Comparison of ENCODE assay signal across 8 mouse cellular contexts in genomic region chr7:120597203-120597743, GRCm38 (mm10). TPM values are rescaled to one million over a fixed set of nuclear protein-coding genes. Genes with fewer than 3 reads are reported as not detected.
DNase-seq lines count a peak whose midpoint lies in the region; ATAC-seq and TF ChIP-seq lines count a peak whose summit lies in the region.

No protein-coding gene starts in this region.

- DNase-seq in kidney, adult 8-10 months, result no peak
- DNase-seq in forebrain, embryonic 10.5 days (ENCODE audit: extremely low spot score, low spot score), result no peak
- DNase-seq in neural tube, embryonic 11.5 days (ENCODE audit: low spot score), result no peak
- no peak for DNase-seq in thymus, adult 18-20 months
- no peak for DNase-seq in embryo, embryonic 11 days

- no peak for TF ChIP-seq CTCF in intestine, postnatal 0 days (IDR thresholded peaks at IDR 0.05; ENCODE audit: low read depth)

- 0 out of 2 replicates have a peak, but pooled peaks have one; percentile 4 for ATAC-seq in kidney, embryonic 15.5 days (replicated peaks; ENCODE audit: low FRiP score)
- no peak for ATAC-seq in intestine, postnatal 0 days
- 0 out of 2 replicates have a peak, but pooled peaks have one; percentile 27 for ATAC-seq in neural tube, embryonic 11.5 days (ENCODE audit: insufficient read depth, low FRiP score, low TSS enrichment)
- no peak for ATAC-seq in monocyte, adult 5-6 weeks (replicated peaks; ENCODE audit: insufficient number of reproducible peaks, low FRiP score, low TSS enrichment, poor library complexity, severe bottlenecking)

- 87% methylated on average over 4 of the region's 4 CpGs for WGBS in kidney, embryonic 15.5 days
- 79% methylated on average over 4 of the region's 4 CpGs for WGBS in forebrain, embryonic 10.5 days
- 89% methylated on average over 4 of the region's 4 CpGs for WGBS in intestine, postnatal 0 days
- WGBS in neural tube, embryonic 11.5 days, result 85% methylated on average over 4 of the region's 4 CpGs

- peak overlapping the region; percentile 86 for H3K4me2 ChIP-seq in kidney, embryonic 15.5 days
- peak overlapping the region; percentile 72 for H3K4me2 ChIP-seq in intestine, postnatal 0 days (replicated peaks; ENCODE audit: low read depth)
- peak overlapping the region; percentile 48 for H3K4me2 ChIP-seq in neural tube, embryonic 11.5 days (ENCODE audit: low read depth)

- H3K4me3 ChIP-seq in kidney, embryonic 15.5 days (replicated peaks), result peak overlapping the region; percentile 51
- peak overlapping the region; percentile 52 for H3K4me3 ChIP-seq in forebrain, embryonic 10.5 days
- peak overlapping the region; percentile 40 for H3K4me3 ChIP-seq in intestine, postnatal 0 days (ENCODE audit: low read depth, low read length)
- H3K4me3 ChIP-seq in neural tube, embryonic 11.5 days (ENCODE audit: low read depth, low read length), result peak overlapping the region; percentile 31

- 0 out of 2 replicates have a peak overlapping the region, but pooled peaks have one; percentile 37 for H3K9ac ChIP-seq in kidney, embryonic 15.5 days
- peak overlapping the region; percentile 34; the same call in 1 of the 2 replicates for H3K9ac ChIP-seq in intestine, postnatal 0 days (ENCODE audit: low read depth, low read length)
- peak overlapping the region; percentile 67 for H3K9ac ChIP-seq in neural tube, embryonic 11.5 days (ENCODE audit: low read length)

- no peaks in the 10 kb centered on the region for H3K36me3 ChIP-seq in kidney, embryonic 15.5 days
- no peaks in the 10 kb centered on the region for H3K36me3 ChIP-seq in forebrain, embryonic 10.5 days (replicated peaks)
- H3K36me3 ChIP-seq in intestine, postnatal 0 days (ENCODE audit: control insufficient read depth, insufficient read depth), result no peaks in the 10 kb centered on the region
- H3K36me3 ChIP-seq in neural tube, embryonic 11.5 days (ENCODE audit: control insufficient read depth, insufficient read depth, low read length), result no peaks in the 10 kb centered on the region

- H3K27ac ChIP-seq in kidney, embryonic 15.5 days, result no peak overlapping the region
- peak overlapping the region; percentile 80 for H3K27ac ChIP-seq in forebrain, embryonic 10.5 days
- H3K27ac ChIP-seq in intestine, postnatal 0 days (ENCODE audit: low read depth, low read length), result no peak overlapping the region
- no peak overlapping the region for H3K27ac ChIP-seq in neural tube, embryonic 11.5 days (ENCODE audit: low read depth, low read length)

- peaks cover 12% of the 10 kb centered on the region for H3K27me3 ChIP-seq in kidney, embryonic 15.5 days
- H3K27me3 ChIP-seq in forebrain, embryonic 10.5 days (ENCODE audit: poor library complexity, severe bottlenecking), result peaks cover 25% of the 10 kb centered on the region
- no peaks in the 10 kb centered on the region for H3K27me3 ChIP-seq in intestine, postnatal 0 days (replicated peaks; ENCODE audit: control insufficient read depth, insufficient read depth, low read length)
- H3K27me3 ChIP-seq in neural tube, embryonic 11.5 days (ENCODE audit: control insufficient read depth, insufficient read depth, low read length), result no peaks in the 10 kb centered on the region

- H3K9me3 ChIP-seq in kidney, embryonic 15.5 days (replicated peaks), result no peaks in the 10 kb centered on the region
- no peaks in the 10 kb centered on the region for H3K9me3 ChIP-seq in forebrain, embryonic 10.5 days
- H3K9me3 ChIP-seq in intestine, postnatal 0 days (ENCODE audit: control insufficient read depth), result no peaks in the 10 kb centered on the region
- H3K9me3 ChIP-seq in neural tube, embryonic 11.5 days (ENCODE audit: control insufficient read depth, low read length), result no peaks in the 10 kb centered on the region

- no peaks in the 10 kb centered on the region for H3K4me1 ChIP-seq in kidney, embryonic 15.5 days
- peaks cover 10% of the 10 kb centered on the region for H3K4me1 ChIP-seq in forebrain, embryonic 10.5 days
- no peaks in the 10 kb centered on the region for H3K4me1 ChIP-seq in intestine, postnatal 0 days (replicated peaks; ENCODE audit: control insufficient read depth, insufficient read depth, low read length)
- H3K4me1 ChIP-seq in neural tube, embryonic 11.5 days (ENCODE audit: control insufficient read depth, insufficient read depth, low read length), result no peaks in the 10 kb centered on the region

RNA-seq across cellular contexts. Expression of gene Uqcrc2, which starts 37.7 kb away (rescaled TPM):
- 241 and 250 TPM in 2 replicates for polyA plus RNA-seq in kidney, embryonic 15.5 days (2015; fragmentation: Nextera tagmentation; extraction: Ambion mirVana)
- 177 and 180 TPM in 2 replicates for polyA plus RNA-seq in forebrain, embryonic 10.5 days (2016; fragmentation: Nextera tagmentation; extraction: Ambion mirVana)
- 246 and 267 TPM in 2 replicates for polyA plus RNA-seq in intestine, postnatal 0 days (2015; fragmentation: Nextera tagmentation; extraction: Ambion mirVana)
- 197 and 216 TPM in 2 replicates for polyA plus RNA-seq in neural tube, embryonic 11.5 days (2014; fragmentation: Nextera tagmentation; extraction: Ambion mirVana)
- 83.2 to 96.9 TPM (median 91.7 TPM) in 3 replicates for total RNA-seq in monocyte, adult 5-6 weeks (2017)

Comparison
In these comparisons a context has a peak if more than half of its experiments do, and no peak if none do; other contexts are left out.
1. ATAC-seq: peak in kidney, embryonic 15.5 days (single experiment) and neural tube, embryonic 11.5 days (single experiment); none in intestine, postnatal 0 days (single experiment) and monocyte, adult 5-6 weeks (single experiment).
2. Peak in every context shown above with its lines, with median percentiles within 50 percentile points of each other: H3K4me2 ChIP-seq, H3K4me3 ChIP-seq and H3K9ac ChIP-seq.